Mouse (Mus musculus): Measurements from ENCODE around the gene Rab11fip5. TPM values are rescaled to one million over a fixed set of nuclear protein-coding genes. Genes with fewer than 3 reads are reported as not detected.

The Rab11fip5 gene
- polyA plus RNA-seq, 1 experiment from 2014 or later: 4.3 TPM

- DNase-seq (ENCODE audit: low spot score): no peak
Observed at GRCm38 (mm10) chr6:85314064-85314798, 60.2 kb downstream of the Rab11fip5 start.

DNA sequence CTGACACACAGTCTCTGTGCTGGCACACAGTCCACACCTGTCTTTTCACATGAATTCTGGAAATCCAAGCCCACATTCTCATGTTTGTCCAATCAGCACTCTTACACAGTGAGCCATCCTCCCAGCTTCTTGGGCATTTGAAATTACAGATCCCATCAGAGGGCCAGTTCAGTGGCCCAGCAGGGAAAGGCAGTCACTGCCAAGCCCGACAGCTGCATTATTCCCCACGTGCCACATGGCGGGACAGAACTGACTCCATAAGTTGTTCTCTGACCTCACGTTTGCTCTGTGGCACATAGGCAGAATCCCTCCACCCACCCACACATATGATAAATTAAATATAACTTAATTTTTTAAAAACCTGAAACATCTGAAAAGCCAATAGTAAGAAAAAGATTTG, 66.5 kb downstream of the Rab11fip5 start:
- DNase-seq (ENCODE audit: low spot score): no peak

- DNase-seq (ENCODE audit: low spot score): no peak
Observed at GRCm38 (mm10) chr6:85306375-85306774, 68.1 kb downstream of the Rab11fip5 start.

- DNase-seq (ENCODE audit: low spot score): no peak
Observed at GRCm38 (mm10) chr6:85305826-85306225, 68.6 kb downstream of the Rab11fip5 start.

- DNase-seq (ENCODE audit: low spot score): no peak
Observed at GRCm38 (mm10) chr6:85304966-85305365, 69.5 kb downstream of the Rab11fip5 start.

DNA sequence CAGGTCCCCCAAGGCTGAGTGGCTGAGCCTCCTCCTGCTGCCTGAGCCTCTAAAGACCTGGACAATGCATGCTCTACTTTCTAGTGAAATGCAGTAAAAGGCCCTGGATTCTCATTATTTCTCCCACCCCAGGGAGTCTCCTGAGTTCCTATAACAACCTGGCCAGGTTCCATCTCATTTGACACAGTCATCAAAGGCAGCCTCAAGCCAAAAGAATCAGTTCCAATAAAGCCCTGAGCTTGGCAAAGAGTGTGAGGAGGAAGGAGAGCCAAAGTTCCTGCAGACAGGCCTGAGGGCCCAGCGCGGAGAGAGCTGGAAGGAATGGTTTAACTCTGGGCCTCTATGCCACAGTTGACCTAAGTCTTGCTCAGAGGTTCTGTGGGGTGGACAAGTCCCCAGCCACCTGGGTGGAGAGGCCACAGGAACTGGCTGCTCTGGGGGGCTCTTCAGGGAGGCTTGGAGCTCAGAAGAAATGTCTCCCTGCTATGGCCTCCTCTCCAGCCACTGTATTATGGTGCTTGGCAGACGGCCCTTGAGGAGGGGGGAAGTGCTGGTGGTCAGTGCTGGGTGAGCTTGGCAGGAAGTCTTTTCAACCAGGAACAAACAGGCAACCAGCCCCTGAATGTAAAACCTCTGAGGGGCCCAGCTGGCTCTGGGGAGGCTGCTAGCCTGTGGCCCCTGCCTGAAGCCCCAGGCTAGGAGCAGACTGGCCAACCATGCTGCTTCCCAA, 71.9 kb downstream of the Rab11fip5 start:
- DNase-seq (ENCODE audit: low spot score): no peak

DNA sequence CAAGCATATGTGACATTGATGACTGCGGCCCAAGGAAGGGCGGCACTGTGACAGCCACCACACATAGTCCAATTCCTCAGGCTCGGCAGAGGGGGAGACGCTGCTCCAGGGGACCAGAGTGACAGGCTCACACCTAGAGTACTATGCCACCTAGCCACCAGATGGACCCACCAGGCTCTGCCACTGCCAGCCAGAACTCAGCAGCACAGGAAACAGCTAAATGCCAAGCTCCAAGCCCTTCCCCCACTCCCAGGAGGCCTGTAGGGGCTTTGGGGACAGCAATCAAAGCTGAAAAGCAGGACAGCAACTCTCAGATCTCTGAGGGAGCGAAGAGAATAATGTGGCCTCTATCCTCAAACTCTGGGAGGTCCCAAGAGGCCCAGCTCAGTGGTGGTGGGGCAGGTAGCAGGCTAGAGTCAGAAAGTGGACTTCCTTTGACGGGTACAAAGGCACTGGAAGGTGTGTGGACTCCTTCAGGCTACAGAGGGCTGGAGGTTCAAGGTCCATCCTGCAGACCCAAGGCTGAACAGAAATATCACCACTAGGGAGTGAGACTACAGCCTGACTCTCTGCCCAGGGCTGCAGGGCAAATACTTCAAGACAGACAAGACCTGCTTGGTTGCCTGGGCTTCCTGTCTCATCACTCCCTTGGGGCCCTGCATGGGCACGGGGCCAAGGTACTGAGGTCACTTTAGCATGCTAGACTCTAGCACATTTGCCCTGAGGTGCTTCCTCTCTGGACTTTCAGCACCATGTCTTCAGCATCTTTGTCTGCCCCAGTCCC, 78.9 kb downstream of the Rab11fip5 start:
- no peak for DNase-seq (ENCODE audit: low spot score)

GRCm38 (mm10) chr6:85294004-85294379, 80.4 kb downstream of the Rab11fip5 start:
- no peak for DNase-seq (ENCODE audit: low spot score)

DNA sequence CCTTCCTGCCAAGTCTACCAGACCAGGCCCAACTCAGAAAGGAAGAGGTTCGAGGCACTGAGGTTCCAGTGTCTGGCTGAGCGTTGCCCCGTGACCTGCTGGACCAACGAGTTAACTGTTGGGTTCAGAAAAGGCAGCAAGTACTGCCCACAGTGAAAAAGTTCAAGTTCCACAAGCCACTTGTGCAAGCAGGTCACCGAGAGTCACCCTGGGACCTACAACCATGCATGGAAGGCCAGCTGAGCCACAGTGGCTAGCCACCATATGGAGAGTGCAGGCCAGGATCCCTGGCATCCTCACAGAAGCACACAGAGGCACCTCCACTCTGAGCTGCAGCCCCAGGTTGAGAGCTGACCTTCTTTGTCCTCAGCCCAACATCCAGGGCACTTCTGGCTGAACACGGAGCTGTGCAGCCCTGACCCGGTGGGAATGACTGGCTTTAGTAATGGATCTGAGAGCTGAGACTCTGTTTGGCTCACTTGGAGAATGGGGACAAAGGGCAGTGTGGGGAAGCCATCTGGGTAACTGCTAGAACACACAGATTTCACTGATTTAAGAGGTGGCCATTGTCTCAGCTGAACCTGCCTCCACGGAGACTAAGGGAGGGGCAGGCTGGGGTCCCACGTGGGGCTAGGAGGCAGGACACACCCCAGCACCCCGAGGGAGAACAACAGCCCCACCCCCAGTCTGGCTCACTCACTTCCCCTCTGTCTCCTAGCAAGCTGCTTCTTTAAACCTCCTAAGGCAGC, 81.0 kb downstream of the Rab11fip5 start:
- no peak for DNase-seq (ENCODE audit: low spot score)

DNA sequence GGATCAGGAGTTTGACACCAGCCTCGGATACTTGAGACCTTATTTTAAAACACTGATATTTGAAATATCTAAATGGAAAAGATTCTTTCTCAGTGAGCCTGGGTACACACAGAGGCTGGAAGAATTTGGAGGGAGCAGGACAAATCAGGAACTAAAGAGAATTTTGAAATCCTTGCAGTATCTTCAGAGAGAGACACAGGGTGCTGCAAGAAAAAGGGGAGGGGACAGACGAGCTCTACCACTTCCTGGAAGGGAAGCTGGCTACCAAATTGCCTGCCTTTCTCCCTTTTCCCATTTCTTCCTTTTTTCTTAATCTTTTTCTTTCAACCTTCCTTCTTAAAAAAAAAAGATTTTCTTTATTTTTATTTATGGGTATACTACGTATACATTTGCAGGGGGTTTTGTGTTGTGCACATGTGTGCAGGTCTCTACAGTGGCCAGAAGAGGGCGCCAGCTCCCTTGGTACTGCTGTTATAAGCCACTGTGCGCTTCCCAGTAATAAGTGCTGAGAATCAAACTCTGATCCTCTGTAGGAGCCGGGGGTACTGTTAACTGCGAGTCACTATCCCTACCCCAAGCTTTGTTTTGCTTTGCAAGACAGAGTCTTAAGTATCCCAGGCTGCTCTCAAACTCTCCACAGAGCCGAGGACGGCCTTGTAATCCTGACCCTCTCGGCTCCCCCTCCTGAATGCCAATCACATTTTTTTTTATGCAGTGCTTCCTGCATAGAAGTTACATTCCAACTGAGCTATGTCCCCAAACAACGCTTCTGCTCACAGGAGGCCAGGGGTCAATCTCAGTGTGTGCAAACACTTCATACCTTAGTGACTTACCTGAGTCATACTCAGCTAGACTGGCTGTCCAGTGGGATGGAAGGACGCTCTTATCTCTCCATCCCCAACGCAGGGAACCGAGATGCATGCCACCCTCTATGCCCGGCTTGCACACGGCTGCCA, 83.3 kb downstream of the Rab11fip5 start:
- no peak for DNase-seq (ENCODE audit: low spot score)

DNA sequence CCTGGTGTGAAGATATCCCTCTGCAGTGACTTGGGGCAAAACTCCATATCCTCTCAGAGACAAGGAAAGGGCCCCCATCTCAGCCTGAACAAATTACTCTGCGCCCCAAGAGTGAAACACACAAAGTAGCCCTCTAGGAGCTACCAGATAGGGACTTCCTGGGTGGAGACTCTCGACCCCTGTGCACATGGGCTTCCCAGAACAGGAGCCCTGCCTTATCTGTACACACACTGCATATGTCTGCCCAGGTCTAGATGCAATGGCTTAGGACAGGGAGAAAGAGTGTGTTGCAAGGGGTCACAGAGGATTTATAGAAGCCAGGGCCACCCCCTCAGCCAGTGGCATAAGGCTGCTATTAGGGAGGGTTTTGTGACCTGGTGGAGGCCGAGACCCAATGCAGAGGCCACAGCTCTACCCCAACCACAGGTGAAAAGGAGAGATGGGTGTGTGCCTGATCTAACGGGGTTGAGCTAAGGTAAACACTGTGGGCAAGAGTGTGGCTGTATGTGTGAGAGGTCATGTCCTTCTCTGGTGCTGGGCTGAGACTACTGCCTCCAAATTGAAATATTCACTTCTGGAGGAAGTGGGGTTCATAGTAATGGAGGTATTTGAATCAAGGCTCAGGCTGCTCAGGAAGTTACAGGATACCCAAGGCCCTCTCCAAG, 86.1 kb downstream of the Rab11fip5 start:
- DNase-seq (ENCODE audit: low spot score): no peak

DNA sequence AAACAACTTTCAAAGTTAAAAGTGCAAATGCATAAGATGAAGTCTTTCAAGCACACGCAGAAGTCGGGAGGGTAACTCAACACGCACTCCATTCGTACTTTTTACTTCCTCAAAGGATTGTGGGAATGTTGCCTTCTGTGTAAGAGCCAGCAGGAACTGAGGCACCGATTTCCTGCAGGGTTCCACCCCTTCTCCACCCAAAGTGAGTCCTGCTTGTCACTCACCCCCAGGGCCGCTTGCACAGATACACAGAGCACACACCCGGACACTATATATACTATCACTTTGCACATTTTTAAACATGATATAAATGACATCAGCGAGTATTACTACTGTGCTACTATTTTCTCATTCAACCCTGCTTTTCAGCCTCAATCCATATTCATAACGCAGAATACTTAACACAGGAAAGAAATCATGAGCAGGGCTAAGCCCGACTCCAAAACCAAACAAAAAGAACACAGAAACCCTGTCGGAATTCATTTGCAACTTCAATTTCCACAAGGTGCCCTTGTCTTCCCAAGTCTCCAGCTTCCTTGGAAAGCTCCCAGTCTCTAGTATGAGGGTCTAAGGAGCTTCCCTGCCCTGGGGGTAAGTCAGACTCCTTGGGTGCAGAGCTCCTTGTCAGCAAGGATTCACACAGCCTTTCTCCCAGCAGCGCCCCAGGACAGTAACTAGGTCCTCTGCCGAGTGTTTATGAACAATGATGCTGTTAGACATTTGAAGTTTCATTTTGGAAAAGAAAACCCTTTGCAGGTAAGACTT, 88.0 kb downstream of the Rab11fip5 start:
- DNase-seq (ENCODE audit: low spot score): no peak

Small RNA genes lying within 50 kb of the gene (microRNA-seq; reads per million reads assigned to microRNA genes)
- gene Mir705 (ENCODE audit: borderline number of aligned reads): not detected

Other genes starting within 250 kb of the Rab11fip5 start
- 39.0 and 42.0 TPM in 2 replicates for gene Spr, start 236.9 kb downstream of the Rab11fip5 start, polyA plus RNA-seq (2015; fragmentation: Nextera tagmentation; extraction: Ambion mirVana)
- gene Emx1, start 187.2 kb downstream of the Rab11fip5 start, polyA plus RNA-seq (2015; fragmentation: Nextera tagmentation; extraction: Ambion mirVana): 0.10 TPM in 1 of 2 replicates, not detected in the other
- 4.4 and 5.1 TPM in 2 replicates for gene Sfxn5, start 41.2 kb downstream of the Rab11fip5 start, polyA plus RNA-seq (2015; fragmentation: Nextera tagmentation; extraction: Ambion mirVana)
- gene Noto, start 49.3 kb upstream of the Rab11fip5 start, polyA plus RNA-seq (2015; fragmentation: Nextera tagmentation; extraction: Ambion mirVana): 0.22 TPM in 1 of 2 replicates, not detected in the other
- 28.6 and 29.1 TPM in 2 replicates for gene Smyd5, start 57.4 kb upstream of the Rab11fip5 start, polyA plus RNA-seq (2015; fragmentation: Nextera tagmentation; extraction: Ambion mirVana)
- 415 and 437 TPM in 2 replicates for gene Cct7, start 76.9 kb upstream of the Rab11fip5 start, polyA plus RNA-seq (2015; fragmentation: Nextera tagmentation; extraction: Ambion mirVana)
- gene Pradc1, start 77.3 kb upstream of the Rab11fip5 start, polyA plus RNA-seq (2015; fragmentation: Nextera tagmentation; extraction: Ambion mirVana): 51.9 and 56.7 TPM in 2 replicates
- gene Fbxo41, start 128.4 kb upstream of the Rab11fip5 start, polyA plus RNA-seq (2015; fragmentation: Nextera tagmentation; extraction: Ambion mirVana): 0.04 TPM in 1 of 2 replicates, not detected in the other
- gene Egr4, start 139.0 kb upstream of the Rab11fip5 start, polyA plus RNA-seq (2015; fragmentation: Nextera tagmentation; extraction: Ambion mirVana): 0.05 TPM in 1 of 2 replicates, not detected in the other
- gene Alms1, start 212.9 kb upstream of the Rab11fip5 start, polyA plus RNA-seq (2015; fragmentation: Nextera tagmentation; extraction: Ambion mirVana): 2.6 and 2.9 TPM in 2 replicates